Mouse (Mus musculus) intestine, postnatal 0 days (tissue): ENCODE measurements at regions not wholly inside any gene's neighbourhood (a gene's known extent, or its start where the extent isn't known, plus 50 kb on each side); places are given as distances from the start of the nearest gene placed in this dataset.

Source experiments
- ATAC-seq: fragments of 200-750 bp; cut with Nextera tagmentation; 2 replicates; pipeline ENCODE4 v1.8.0; 2017; ENCODE audit warnings: mild to moderate bottlenecking, moderate TSS enrichment, moderate library complexity
- H3K27ac ChIP-seq: fragments of 300-500 bp; sonication (generic); 2 replicates; pipeline ENCODE4 v1.5.1; 2014; ENCODE audit warnings: mild to moderate bottlenecking, low read depth, low read length, moderate library complexity
- H3K27me3 ChIP-seq: fragments of 300-500 bp; sonication (generic); replicated peaks from 2 replicates; pipeline ENCODE4 v1.6.1; 2014; ENCODE audit warnings: low read length, mixed read lengths; ENCODE audit not compliant: control insufficient read depth, insufficient read depth
- H3K36me3 ChIP-seq: fragments of 300-500 bp; sonication (generic); 2 replicates; pipeline ENCODE4 v1.6.1; 2014; ENCODE audit warnings: mild to moderate bottlenecking, moderate library complexity; ENCODE audit not compliant: control insufficient read depth, insufficient read depth
- H3K4me1 ChIP-seq: fragments of 300-500 bp; sonication (generic); replicated peaks from 2 replicates; pipeline ENCODE4 v1.6.1; 2014; ENCODE audit warnings: antibody characterized with exemption, low read length, mixed read lengths; ENCODE audit not compliant: control insufficient read depth, insufficient read depth
- H3K4me2 ChIP-seq: fragments of 300-500 bp; sonication (generic); replicated peaks from 2 replicates; pipeline ENCODE4 v1.6.1; 2014; ENCODE audit warnings: low read depth, mild to moderate bottlenecking, moderate library complexity
- H3K4me3 ChIP-seq: fragments of 300-500 bp; sonication (generic); 2 replicates; pipeline ENCODE4 v1.5.1; 2014; ENCODE audit warnings: low read depth, low read length
- H3K9ac ChIP-seq: fragments of 300-500 bp; sonication (generic); 2 replicates; pipeline ENCODE4 v1.6.1; 2014; ENCODE audit warnings: mild to moderate bottlenecking, low read depth, low read length
- H3K9me3 ChIP-seq: fragments of 300-500 bp; sonication (generic); 2 replicates; pipeline ENCODE4 v1.6.1; 2016; ENCODE audit warnings: mixed run types; ENCODE audit not compliant: control insufficient read depth
- CTCF ChIP-seq: sonication (generic); IDR thresholded peaks from 2 replicates; pipeline ENCODE4 v1.5.1; 2016; ENCODE audit warnings: low read depth, mild to moderate bottlenecking, control low read depth, antibody characterized with exemption, moderate library complexity
- WGBS: fragments of 180-500 bp; shearing (Covaris S2); extraction: QIAGEN DNeasy Blood & Tissue Kit; methylation state at CpG from one replicate; pipeline ENCODE4 v1.1.7; 2014; 5-methylcytosine and 5-hydroxymethylcytosine counted together

- Histone ChIP-seq H3K36me3 (no peaks in the 10 kb centered on the region), H3K4me3 (no peak overlapping the region), H3K27me3 (no peaks in the 10 kb centered on the region), H3K9me3 (0 out of 2 replicates have a peak, but pooled peaks cover 5% of the 10 kb centered on the region), H3K4me1 (no peaks in the 10 kb centered on the region), H3K9ac (no peak overlapping the region), H3K27ac (no peak overlapping the region), H3K4me2 (no peak overlapping the region)
- no peak for ATAC-seq
- no peak for TF ChIP-seq CTCF
- 73% methylated on average over 4 of the region's 4 CpGs for WGBS
Measured at GRCm38 (mm10) chr11:64673546-64673945, 237.1 kb upstream of the F930015N05Rik start.

- H3K27ac ChIP-seq, result no peak overlapping the region
- no peak for TF ChIP-seq CTCF
- no peak overlapping the region for H3K4me3 ChIP-seq
- no peaks in the 10 kb centered on the region for H3K36me3 ChIP-seq
- H3K9ac ChIP-seq, result no peak overlapping the region
- H3K4me1 ChIP-seq, result no peaks in the 10 kb centered on the region
- H3K27me3 ChIP-seq, result no peaks in the 10 kb centered on the region
- WGBS, result 58% methylated on average over 1 of the region's 1 CpGs
- no peak for ATAC-seq
- H3K9me3 ChIP-seq, result no peaks in the 10 kb centered on the region
- no peak overlapping the region for H3K4me2 ChIP-seq
Measured at GRCm38 (mm10) chr11:64703776-64704175, 267.3 kb upstream of the F930015N05Rik start.

GRCm38 (mm10) chr11:64711801-64712200 lies 267.0 kb upstream of the Elac2 start:
- ATAC-seq, result no peak
- WGBS, result 81% methylated on average over 2 of the region's 2 CpGs
- H3K9ac ChIP-seq, result no peak overlapping the region
- H3K27ac ChIP-seq, result no peak overlapping the region
- no peaks in the 10 kb centered on the region for H3K36me3 ChIP-seq
- H3K4me2 ChIP-seq, result no peak overlapping the region
- no peak for TF ChIP-seq CTCF
- no peaks in the 10 kb centered on the region for H3K4me1 ChIP-seq
- H3K4me3 ChIP-seq, result no peak overlapping the region
- H3K9me3 ChIP-seq, result no peaks in the 10 kb centered on the region
- H3K27me3 ChIP-seq, result no peaks in the 10 kb centered on the region

GRCm38 (mm10) chr11:64715182-64715581 lies 263.7 kb upstream of the Elac2 start:
- ATAC-seq, result no peak
- H3K4me1 ChIP-seq, result no peaks in the 10 kb centered on the region
- no peaks in the 10 kb centered on the region for H3K36me3 ChIP-seq
- TF ChIP-seq CTCF, result no peak
- no peaks in the 10 kb centered on the region for H3K9me3 ChIP-seq
- no peak overlapping the region for H3K9ac ChIP-seq
- no peak overlapping the region for H3K4me2 ChIP-seq
- WGBS, result 61% methylated on average over 1 of the region's 1 CpGs
- H3K27me3 ChIP-seq, result no peaks in the 10 kb centered on the region
- H3K4me3 ChIP-seq, result no peak overlapping the region
- H3K27ac ChIP-seq, result no peak overlapping the region

GRCm38 (mm10) chr11:64718316-64719085 lies 260.3 kb upstream of the Elac2 start:
- Histone ChIP-seq H3K36me3 (no peaks in the 10 kb centered on the region), H3K9ac (no peak overlapping the region), H3K4me1 (no peaks in the 10 kb centered on the region), H3K4me3 (no peak overlapping the region), H3K27me3 (no peaks in the 10 kb centered on the region), H3K9me3 (no peaks in the 10 kb centered on the region), H3K4me2 (no peak overlapping the region), H3K27ac (no peak overlapping the region)
- ATAC-seq, result 0 out of 2 replicates have a peak, but pooled peaks have one; percentile 43
- WGBS, result 20% methylated on average over 5 of the region's 5 CpGs
- peak; percentile 95 for TF ChIP-seq CTCF

- H3K4me2 ChIP-seq, result no peak overlapping the region
- H3K9ac ChIP-seq, result no peak overlapping the region
- no peak for TF ChIP-seq CTCF
- H3K36me3 ChIP-seq, result no peaks in the 10 kb centered on the region
- no peaks in the 10 kb centered on the region for H3K9me3 ChIP-seq
- H3K27ac ChIP-seq, result no peak overlapping the region
- H3K27me3 ChIP-seq, result no peaks in the 10 kb centered on the region
- H3K4me1 ChIP-seq, result peaks cover 3% of the 10 kb centered on the region
- peak; percentile 79 for ATAC-seq
- WGBS, result 50% methylated on average over 5 of the region's 5 CpGs
- no peak overlapping the region for H3K4me3 ChIP-seq
Measured at GRCm38 (mm10) chr11:64726249-64726648, 252.6 kb upstream of the Elac2 start.
